Mouse (Mus musculus): Measurements from ENCODE around the gene Tango2.

The Tango2 gene

GRCm38 (mm10) chr16:18383045-18383726 is 35.3 kb upstream of the Tango2 start:
- DNase-seq: peak in 1 of 2 experiments; percentile 41

- DNase-seq: peak in 1 of 2 experiments; percentile 58
Measured at GRCm38 (mm10) chr16:18381621-18382258, 33.8 kb upstream of the Tango2 start.

GRCm38 (mm10) chr16:18380495-18381063 is 32.7 kb upstream of the Tango2 start:
- no peak for DNase-seq

- DNase-seq: peak in 1 of 2 experiments; percentile 14
Measured at GRCm38 (mm10) chr16:18379338-18380001, 31.6 kb upstream of the Tango2 start.

- DNase-seq: no peak
Measured at GRCm38 (mm10) chr16:18378489-18378888, 30.6 kb upstream of the Tango2 start.

GRCm38 (mm10) chr16:18377203-18377602 is 29.3 kb upstream of the Tango2 start:
- DNase-seq: peak in 1 of 2 experiments; percentile 33

- no peak for DNase-seq
Measured at GRCm38 (mm10) chr16:18376297-18376954, 28.5 kb upstream of the Tango2 start.

- DNase-seq: no peak
Measured at GRCm38 (mm10) chr16:18373632-18374031, 25.7 kb upstream of the Tango2 start.

- DNase-seq: no peak
Measured at GRCm38 (mm10) chr16:18370197-18370596, 22.3 kb upstream of the Tango2 start.

GRCm38 (mm10) chr16:18366849-18367248 is 18.9 kb upstream of the Tango2 start:
- DNase-seq: no peak

GRCm38 (mm10) chr16:18362948-18363347 is 15.0 kb upstream of the Tango2 start:
- DNase-seq: peak; percentile 29 to 47

GRCm38 (mm10) chr16:18360151-18360805 is 12.4 kb upstream of the Tango2 start:
- DNase-seq: peak; percentile 20 to 50

- no peak for DNase-seq
Measured at GRCm38 (mm10) chr16:18357977-18358376, 10.1 kb upstream of the Tango2 start.

- DNase-seq: no peak
Measured at GRCm38 (mm10) chr16:18356961-18357360, 9.1 kb upstream of the Tango2 start.

- no peak for DNase-seq
Measured at GRCm38 (mm10) chr16:18353106-18353505, 5.2 kb upstream of the Tango2 start.

GRCm38 (mm10) chr16:18351313-18352055 is 3.6 kb upstream of the Tango2 start:
- DNase-seq: peak; percentile 69 to 78

GRCm38 (mm10) chr16:18349761-18350325 is 1.9 kb upstream of the Tango2 start:
- no peak for DNase-seq

- DNase-seq: peak; percentile 64 to 76
Measured at GRCm38 (mm10) chr16:18348601-18349175, 785 bp upstream of the Tango2 start.

GRCm38 (mm10) chr16:18345243-18345642 is 2.7 kb downstream of the Tango2 start:
- DNase-seq: peak; percentile 91 to 94

- DNase-seq: peak; percentile 97 to 98
Measured at GRCm38 (mm10) chr16:18343778-18344177, 4.1 kb downstream of the Tango2 start.
